Mouse (Mus musculus) liver, embryonic 15.5 days (tissue): ENCODE results near the gene Nfia. TPM values are rescaled to one million over a fixed set of nuclear protein-coding genes. Genes with fewer than 3 reads are reported as not detected.
A peak's percentile ranks its signal among the peaks of the same experiment; 100 is the strongest.

Experiments used
- ATAC-seq: fragments of 200-750 bp; cut with Nextera tagmentation; 2 replicates; pipeline ENCODE4 v1.8.0; 2017; ENCODE audit warnings: moderate number of reproducible peaks, mild to moderate bottlenecking, moderate library complexity; ENCODE audit not compliant: insufficient read depth
- H3K27ac ChIP-seq: fragments of 300-500 bp; sonication (generic); replicated peaks from 2 replicates; pipeline ENCODE4 v1.5.1; 2015; ENCODE audit warnings: mild to moderate bottlenecking, inconsistent platforms
- H3K27me3 ChIP-seq: fragments of 300-500 bp; sonication (generic); 2 replicates; pipeline ENCODE4 v1.6.1; 2015; ENCODE audit warnings: mild to moderate bottlenecking, inconsistent platforms
- H3K36me3 ChIP-seq: fragments of 300-500 bp; sonication (generic); replicated peaks from 2 replicates; pipeline ENCODE4 v1.6.1; 2015; ENCODE audit warnings: moderate library complexity, mild to moderate bottlenecking, inconsistent platforms
- H3K4me1 ChIP-seq: fragments of 300-500 bp; sonication (generic); replicated peaks from 2 replicates; pipeline ENCODE4 v1.6.1; 2015; ENCODE audit warnings: inconsistent platforms
- H3K4me2 ChIP-seq: fragments of 300-500 bp; sonication (generic); 2 replicates; pipeline ENCODE4 v1.6.1; 2015; ENCODE audit warnings: moderate library complexity, mild to moderate bottlenecking, inconsistent platforms
- H3K4me3 ChIP-seq: fragments of 300-500 bp; sonication (generic); replicated peaks from 2 replicates; pipeline ENCODE4 v1.5.1; 2015; ENCODE audit warnings: mild to moderate bottlenecking, inconsistent platforms
- H3K9ac ChIP-seq: fragments of 300-500 bp; sonication (generic); 2 replicates; pipeline ENCODE4 v1.6.1; 2015; ENCODE audit warnings: moderate library complexity, mild to moderate bottlenecking, inconsistent platforms
- H3K9me3 ChIP-seq: fragments of 300-500 bp; sonication (generic); replicated peaks from 2 replicates; pipeline ENCODE4 v1.6.1; 2016; ENCODE audit warnings: inconsistent platforms
- WGBS: fragments of 180-500 bp; shearing (Covaris S2); methylation state at CpG from one replicate; pipeline ENCODE4 v1.1.7; 2015; ENCODE audit warnings: mixed read lengths; ENCODE audit not compliant: insufficient replicate concordance; 5-methylcytosine and 5-hydroxymethylcytosine counted together
- polyA plus RNA-seq: library from polyadenylated mRNA; unstranded; fragments of >200 nt; fragmentation: Nextera tagmentation; extraction: Ambion mirVana; gene quantifications from 2 replicates; pipeline ENCODE4 v1.2.1, GENCODE M21; 2015

The Nfia gene
- polyA plus RNA-seq, 1 experiment from 2014 or later = 4.1 TPM

DNA sequence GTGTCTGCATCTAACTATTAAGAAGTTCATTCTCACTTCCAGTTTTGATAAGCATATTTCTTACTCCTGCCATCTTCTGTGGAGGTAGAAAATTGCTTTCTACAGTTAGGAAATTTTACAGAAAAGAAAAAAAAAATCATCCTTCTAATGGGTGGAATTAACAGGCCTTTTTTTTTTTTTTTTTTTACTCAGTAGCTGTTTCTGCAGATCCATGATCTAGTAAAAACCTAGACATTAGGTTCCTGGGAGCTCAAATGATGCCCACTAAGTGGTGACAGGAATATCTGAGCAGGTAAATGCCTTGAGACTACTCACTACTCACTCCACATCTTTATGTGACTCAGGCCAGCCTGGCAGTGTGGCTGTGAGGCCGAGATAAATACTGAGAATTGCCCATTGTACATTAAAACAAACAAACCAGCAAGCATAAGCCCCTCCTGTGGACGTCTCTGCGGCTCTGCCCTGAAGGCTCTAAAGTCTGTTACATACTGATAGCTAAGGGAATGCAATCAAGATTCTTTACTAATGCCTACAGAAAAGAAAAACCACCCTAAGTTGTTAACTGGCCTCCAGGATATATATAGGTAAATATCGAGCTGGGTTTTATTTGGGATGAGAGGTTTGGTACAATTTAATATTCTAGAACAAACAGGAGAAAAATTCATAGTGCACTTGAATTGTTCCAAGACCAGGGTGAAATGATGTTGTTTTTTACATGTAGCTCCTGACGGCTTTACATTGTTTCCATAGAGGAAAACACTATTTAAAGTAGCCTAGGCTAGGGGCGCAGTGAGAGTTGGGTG lies 57.7 kb downstream of the Nfia start:
- peaks cover 18% of the 10 kb centered on the region for H3K4me1 ChIP-seq
- no peaks in the 10 kb centered on the region for H3K36me3 ChIP-seq
- no peaks in the 10 kb centered on the region for H3K9me3 ChIP-seq
- H3K27me3 ChIP-seq = no peaks in the 10 kb centered on the region
- H3K4me2 ChIP-seq = no peak overlapping the region
- ATAC-seq = peak; percentile 69
- H3K9ac ChIP-seq = no peak overlapping the region
- 29% methylated on average over 6 of the region's 6 CpGs for WGBS
- H3K4me3 ChIP-seq = no peak overlapping the region
- no peak overlapping the region for H3K27ac ChIP-seq

DNA sequence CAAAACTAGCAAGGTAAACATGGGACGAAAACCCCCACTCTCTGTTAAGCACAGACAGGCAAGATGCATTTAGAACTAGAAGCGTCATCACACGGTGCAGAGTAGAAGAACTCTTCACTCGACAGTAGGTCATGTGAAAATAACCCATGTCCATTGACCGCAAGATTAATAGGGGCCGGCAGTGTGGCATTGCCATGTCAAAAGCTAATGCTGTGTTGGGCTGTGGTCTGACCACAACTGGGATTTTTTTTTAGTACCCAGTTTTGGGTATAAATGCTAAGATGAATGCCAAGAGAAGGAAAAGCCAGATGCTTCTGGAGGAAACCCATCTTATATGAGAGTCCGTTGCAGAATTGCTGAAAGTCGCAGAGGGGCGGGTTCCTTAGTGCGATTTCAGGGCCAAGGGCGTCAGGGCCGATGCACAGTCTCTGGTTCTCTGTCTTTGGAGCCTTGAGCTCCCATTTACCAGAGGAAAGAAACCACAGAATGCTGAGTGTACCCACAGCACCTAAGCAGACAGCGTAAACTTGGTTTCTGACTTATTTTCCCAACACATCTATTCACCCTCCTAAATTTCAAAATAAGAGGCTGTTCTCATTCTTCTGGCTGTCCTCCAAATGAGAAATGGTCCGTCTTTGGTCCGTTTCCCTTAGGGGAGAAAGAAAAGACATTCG lies 58.5 kb downstream of the Nfia start:
- WGBS = 46% methylated on average over 16 of the region's 16 CpGs
- Histone ChIP-seq H3K4me3 (no peak overlapping the region), H3K4me2 (no peak overlapping the region; the same call in 1 of the 2 replicates)

DNA sequence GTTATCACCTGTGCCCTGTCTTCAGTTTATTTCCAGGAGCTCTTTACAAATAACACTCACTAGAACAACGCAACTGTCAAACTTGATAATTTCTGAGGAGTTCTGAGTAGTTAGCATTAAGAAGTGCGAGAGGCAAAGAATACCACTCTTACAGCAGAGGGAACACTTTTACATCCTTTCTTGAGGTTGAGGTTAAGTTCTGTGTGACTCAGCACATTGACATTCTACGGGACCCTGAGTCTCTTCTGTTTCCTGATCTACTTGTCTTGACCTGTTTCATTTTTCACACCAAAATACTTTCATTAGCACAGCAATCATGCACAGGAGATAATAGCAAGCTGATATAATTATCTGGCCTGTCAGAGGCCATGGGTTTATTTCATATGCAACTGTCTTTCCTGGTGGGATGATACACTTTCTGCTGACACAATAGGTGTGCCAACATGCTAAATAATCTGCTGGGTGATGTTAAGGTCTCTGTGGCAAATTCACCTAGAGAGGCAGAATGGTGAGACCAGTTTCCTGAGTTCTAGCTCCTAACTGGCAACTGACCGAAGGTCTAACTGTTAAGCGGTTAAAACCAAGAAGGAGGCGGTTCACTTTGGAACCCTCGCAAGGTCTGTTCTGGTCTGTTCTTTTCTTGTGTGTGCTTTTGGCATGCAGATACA lies 59.2 kb downstream of the Nfia start:
- 53% methylated on average over 7 of the region's 7 CpGs for WGBS
- no peak for ATAC-seq

More for the DNA sequence above, 58.5 kb downstream of the Nfia start:
- H3K27ac ChIP-seq = no peak overlapping the region
- no peak overlapping the region for H3K9ac ChIP-seq
- peaks cover 18% of the 10 kb centered on the region for H3K4me1 ChIP-seq
- H3K9me3 ChIP-seq = no peaks in the 10 kb centered on the region
- no peaks in the 10 kb centered on the region for H3K36me3 ChIP-seq
- no peak for ATAC-seq
- H3K27me3 ChIP-seq = no peaks in the 10 kb centered on the region

DNA sequence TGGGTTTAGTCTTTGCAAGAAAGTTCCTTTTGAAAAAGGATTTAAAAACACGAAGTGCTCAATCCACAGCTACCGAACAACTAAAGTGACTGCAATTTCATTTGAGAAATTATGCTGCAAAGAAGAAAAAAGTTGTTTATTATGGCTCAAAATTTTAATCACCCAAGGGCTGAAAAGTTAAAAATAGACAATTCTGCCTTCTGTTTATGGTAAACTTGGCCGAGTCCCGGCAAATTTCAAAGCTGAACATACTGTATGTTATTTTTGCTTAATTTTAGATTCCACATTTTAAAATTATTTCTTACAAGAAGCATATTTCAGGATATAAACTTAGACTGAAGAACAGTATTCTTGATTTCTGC lies 59.7 kb downstream of the Nfia start:
- H3K4me2 ChIP-seq = no peak overlapping the region
- no peak overlapping the region for H3K4me3 ChIP-seq
- peaks cover 18% of the 10 kb centered on the region for H3K4me1 ChIP-seq
- WGBS = 70% methylated on average over 4 of the region's 4 CpGs
- H3K9me3 ChIP-seq = no peaks in the 10 kb centered on the region
- no peak for ATAC-seq
- H3K27me3 ChIP-seq = no peaks in the 10 kb centered on the region
- no peak overlapping the region for H3K9ac ChIP-seq
- no peak overlapping the region for H3K27ac ChIP-seq
- no peaks in the 10 kb centered on the region for H3K36me3 ChIP-seq

More for the DNA sequence above, 59.2 kb downstream of the Nfia start:
- Histone ChIP-seq H3K4me2 (no peak overlapping the region), H3K9ac (no peak overlapping the region), H3K27ac (no peak overlapping the region), H3K36me3 (no peaks in the 10 kb centered on the region), H3K4me3 (no peak overlapping the region), H3K4me1 (peaks cover 18% of the 10 kb centered on the region), H3K27me3 (no peaks in the 10 kb centered on the region), H3K9me3 (no peaks in the 10 kb centered on the region)

DNA sequence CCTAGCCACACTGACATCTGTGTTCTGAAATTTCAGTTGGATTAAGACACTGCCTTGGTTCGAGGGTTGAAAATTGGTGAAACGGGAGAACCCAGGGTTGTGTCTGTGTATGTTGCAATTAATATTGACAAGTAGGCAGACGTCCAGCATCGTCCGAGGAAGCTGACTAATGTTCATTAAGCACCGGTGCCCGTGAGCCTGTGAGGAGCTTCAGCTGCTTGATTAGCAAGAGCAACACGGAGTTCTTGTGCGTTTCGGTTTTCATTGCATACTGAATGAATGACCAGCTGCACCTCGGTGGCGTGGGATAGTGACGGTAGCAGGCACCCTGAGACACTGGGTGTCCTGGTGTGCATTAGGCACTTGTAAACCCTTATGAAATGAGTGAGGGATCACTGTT lies 64.3 kb downstream of the Nfia start:
- Histone ChIP-seq H3K4me2 (no peak overlapping the region), H3K27ac (no peak overlapping the region), H3K27me3 (no peaks in the 10 kb centered on the region), H3K9ac (no peak overlapping the region), H3K4me1 (peaks cover 28% of the 10 kb centered on the region), H3K36me3 (no peaks in the 10 kb centered on the region), H3K4me3 (no peak overlapping the region), H3K9me3 (no peaks in the 10 kb centered on the region)
- ATAC-seq = no peak
- WGBS = 59% methylated on average over 13 of the region's 13 CpGs

DNA sequence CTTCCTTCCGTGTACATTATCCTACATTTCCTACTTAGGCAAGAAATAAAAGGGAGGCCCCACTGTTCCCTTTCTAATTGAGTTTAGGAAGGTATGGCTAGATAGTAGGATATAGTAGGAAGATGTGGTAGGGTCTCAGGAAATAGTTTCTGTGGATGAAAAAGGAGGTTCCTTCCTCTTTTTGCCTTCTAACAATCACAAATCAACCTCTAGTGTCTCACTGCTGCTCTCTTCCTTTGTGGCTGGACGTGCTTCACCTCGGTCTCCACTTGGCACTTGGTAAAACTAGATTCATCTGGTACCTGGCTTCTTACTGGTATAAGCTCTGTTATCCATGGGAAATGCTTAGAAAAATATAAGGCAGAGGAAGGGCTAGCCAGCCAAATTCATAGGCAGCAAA lies 65.2 kb downstream of the Nfia start:
- no peak for ATAC-seq
- Histone ChIP-seq H3K27ac (no peak overlapping the region), H3K36me3 (no peaks in the 10 kb centered on the region), H3K4me3 (no peak overlapping the region), H3K4me2 (no peak overlapping the region), H3K4me1 (peaks cover 28% of the 10 kb centered on the region), H3K9me3 (no peaks in the 10 kb centered on the region), H3K9ac (no peak overlapping the region), H3K27me3 (no peaks in the 10 kb centered on the region)
- 17% methylated on average over 3 of the region's 3 CpGs for WGBS

DNA sequence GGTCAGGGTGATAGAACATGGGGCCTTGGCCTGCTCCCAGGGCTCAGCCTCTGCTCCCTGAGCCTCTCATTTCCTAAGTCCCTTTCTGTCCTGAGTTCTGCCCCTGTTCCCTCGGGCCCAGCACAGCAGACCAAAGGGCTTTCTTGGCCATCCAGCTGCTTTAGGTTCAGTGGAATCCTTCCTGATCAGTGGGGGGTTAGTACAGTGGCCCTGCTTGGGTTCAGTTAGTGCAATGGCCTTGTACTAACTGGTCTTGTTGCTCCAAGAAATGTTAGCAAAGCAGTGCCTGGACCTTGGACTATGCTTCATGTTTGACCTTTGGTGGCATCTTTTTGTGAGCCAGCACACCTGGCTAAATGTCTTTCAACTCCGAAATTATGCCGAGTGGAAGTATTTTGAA lies 66.1 kb downstream of the Nfia start:
- Histone ChIP-seq H3K4me1 (peaks cover 28% of the 10 kb centered on the region), H3K4me3 (no peak overlapping the region), H3K4me2 (no peak overlapping the region), H3K27ac (no peak overlapping the region; the same call in 1 of the 2 replicates), H3K9me3 (no peaks in the 10 kb centered on the region), H3K27me3 (no peaks in the 10 kb centered on the region), H3K36me3 (no peaks in the 10 kb centered on the region), H3K9ac (no peak overlapping the region)
- WGBS = 51% methylated on average over 3 of the region's 3 CpGs
- ATAC-seq = no peak

DNA sequence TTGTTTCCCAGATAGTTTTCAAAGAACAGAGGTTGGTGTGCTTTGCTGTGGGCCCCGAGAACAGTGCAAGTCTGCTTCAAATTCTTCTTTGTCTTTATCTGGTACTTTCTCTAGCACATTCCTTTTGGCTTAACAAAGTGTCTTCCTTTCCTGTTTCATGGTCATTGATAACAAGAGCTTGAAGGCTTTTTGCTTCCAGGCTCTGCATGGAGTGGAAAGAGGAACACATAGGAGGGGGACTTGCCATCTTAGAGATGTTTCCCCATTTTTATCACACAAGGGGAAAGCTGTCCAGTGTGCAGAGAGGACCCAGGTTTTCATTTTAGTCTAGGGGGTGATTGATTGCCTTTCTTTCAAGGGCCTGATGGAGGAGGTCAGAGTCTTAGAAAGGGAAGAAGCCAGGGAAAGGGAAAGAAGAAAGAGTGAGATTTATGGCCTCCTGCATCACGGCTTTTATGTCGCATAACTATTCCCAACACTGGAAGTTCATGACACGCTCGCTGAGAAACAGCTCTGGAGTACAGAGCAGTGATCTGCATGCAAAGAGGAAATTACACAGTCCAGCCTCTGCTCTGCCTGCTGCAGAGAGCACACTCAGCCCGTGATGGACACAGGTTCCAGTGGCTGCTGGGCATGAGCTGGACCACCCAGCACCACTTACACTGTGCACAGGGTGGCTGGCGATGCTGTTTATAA lies 67.0 kb downstream of the Nfia start:
- H3K4me1 ChIP-seq = peaks cover 31% of the 10 kb centered on the region
- no peaks in the 10 kb centered on the region for H3K36me3 ChIP-seq
- H3K27ac ChIP-seq = no peak overlapping the region; the same call in 1 of the 2 replicates
- no peak overlapping the region for H3K9ac ChIP-seq
- no peak for ATAC-seq
- WGBS = 27% methylated on average over 7 of the region's 7 CpGs
- H3K27me3 ChIP-seq = no peaks in the 10 kb centered on the region
- H3K4me3 ChIP-seq = no peak overlapping the region
- no peaks in the 10 kb centered on the region for H3K9me3 ChIP-seq
- no peak overlapping the region for H3K4me2 ChIP-seq

DNA sequence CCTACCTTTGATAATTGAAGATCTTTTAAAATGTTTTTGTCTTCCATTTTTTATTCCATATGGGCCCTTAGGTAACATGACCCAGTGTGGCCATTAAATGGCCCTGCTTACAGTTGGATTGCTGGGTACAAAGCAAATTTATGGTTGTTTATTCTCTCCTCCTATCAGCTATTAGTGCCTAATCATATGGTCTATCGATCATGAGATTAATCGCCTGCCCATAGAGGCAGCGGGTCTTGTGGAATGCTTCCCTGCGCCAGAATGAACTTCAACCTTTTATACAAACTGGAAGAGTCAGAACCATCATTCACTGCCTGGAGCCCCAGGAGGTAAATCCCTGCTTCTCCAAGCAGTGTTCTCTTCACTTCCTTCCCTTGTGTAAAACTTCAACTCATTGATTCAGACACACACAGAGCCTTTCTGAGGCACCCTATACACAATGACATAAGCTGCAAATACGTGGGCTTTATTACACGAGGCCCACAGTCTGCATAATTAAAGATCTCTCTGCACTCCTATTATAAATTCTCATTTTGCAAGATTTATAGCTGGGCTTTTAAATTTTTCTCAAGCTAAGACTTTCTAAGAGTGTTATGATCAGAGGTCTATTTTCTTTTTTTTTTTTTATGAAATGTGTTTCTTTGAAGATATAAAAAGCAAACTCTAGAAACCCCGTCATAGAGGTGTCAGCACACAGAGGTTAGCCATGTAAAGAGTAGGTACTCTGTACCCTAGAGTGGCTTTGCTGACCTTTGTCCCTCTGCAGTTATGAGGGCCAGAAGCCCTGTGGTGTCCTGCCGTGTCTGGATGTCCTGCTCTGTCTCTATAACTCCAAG lies 67.9 kb downstream of the Nfia start:
- H3K36me3 ChIP-seq = no peaks in the 10 kb centered on the region
- H3K9me3 ChIP-seq = no peaks in the 10 kb centered on the region
- H3K27me3 ChIP-seq = no peaks in the 10 kb centered on the region
- no peak overlapping the region for H3K9ac ChIP-seq
- no peak overlapping the region; the same call in 1 of the 2 replicates for H3K4me2 ChIP-seq
- peak; percentile 70; the same call in 1 of the 2 replicates for ATAC-seq
- peaks cover 31% of the 10 kb centered on the region for H3K4me1 ChIP-seq
- WGBS = 56% methylated on average over 8 of the region's 8 CpGs
- peak overlapping the region; percentile 29; the same call in 1 of the 2 replicates for H3K27ac ChIP-seq
- H3K4me3 ChIP-seq = no peak overlapping the region

DNA sequence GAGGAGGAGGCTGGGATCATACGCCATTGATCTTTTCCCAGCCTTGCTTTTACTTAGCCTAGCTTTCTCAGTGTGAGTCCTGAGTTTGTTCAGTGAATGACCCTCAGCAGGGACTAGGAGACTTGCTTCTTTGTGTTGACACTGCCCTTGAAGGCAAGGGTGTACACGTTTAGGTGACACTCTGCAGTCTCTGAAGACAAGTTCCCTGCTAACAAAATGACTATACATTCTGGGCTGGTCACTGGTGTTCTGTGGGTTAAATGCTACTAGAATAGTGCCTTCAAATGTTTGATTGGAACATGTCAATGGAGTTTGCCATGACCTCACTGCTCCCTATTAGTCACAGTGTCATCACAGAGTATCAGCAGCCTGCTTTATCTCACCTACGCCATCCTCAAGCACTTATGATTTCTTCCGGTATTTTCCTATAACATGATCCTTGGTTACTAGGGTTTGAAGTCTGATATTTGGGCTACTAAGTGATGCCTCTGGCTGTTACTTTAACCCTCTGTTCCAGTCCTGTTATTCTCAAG lies 68.6 kb downstream of the Nfia start:
- 0 out of 2 replicates have a peak, but pooled peaks have one; percentile 25 for ATAC-seq
- Histone ChIP-seq H3K9ac (no peak overlapping the region), H3K4me2 (no peak overlapping the region; the same call in 1 of the 2 replicates), H3K4me3 (no peak overlapping the region), H3K27ac (peak overlapping the region; percentile 29; the same call in 1 of the 2 replicates), H3K9me3 (no peaks in the 10 kb centered on the region), H3K36me3 (no peaks in the 10 kb centered on the region), H3K27me3 (no peaks in the 10 kb centered on the region), H3K4me1 (peaks cover 31% of the 10 kb centered on the region)
- WGBS = 57% methylated on average over 4 of the region's 4 CpGs
